Mouse (Mus musculus) intestine, embryonic 14.5 days (tissue): ENCODE data around the gene Smad3. TPM values are rescaled to one million over a fixed set of nuclear protein-coding genes. Genes with fewer than 3 reads are reported as not detected.

Experiments used
- ATAC-seq: fragments of 200-750 bp; cut with Nextera tagmentation; replicated peaks from 2 replicates; pipeline ENCODE4 v1.8.0; 2017; ENCODE audit warnings: low read depth, moderate number of reproducible peaks, moderate TSS enrichment, moderate library complexity; ENCODE audit not compliant: low FRiP score, low TSS enrichment
- DNase-seq: peaks from one replicate; pipeline ENCODE4 v3.0.0-alpha.2; 2018; ENCODE audit warnings: low spot score
- H3K27ac ChIP-seq: fragments of 300-500 bp; sonication (generic); 2 replicates; pipeline ENCODE4 v1.5.1; 2014; ENCODE audit warnings: low read depth, mild to moderate bottlenecking, control low read depth
- H3K27me3 ChIP-seq: fragments of 300-500 bp; sonication (generic); replicated peaks from 2 replicates; pipeline ENCODE4 v1.6.1; 2014; ENCODE audit warnings: low read length, control low read depth; ENCODE audit not compliant: control insufficient read depth, insufficient read depth
- H3K36me3 ChIP-seq: fragments of 300-500 bp; sonication (generic); 2 replicates; pipeline ENCODE4 v1.6.1; 2014; ENCODE audit warnings: low read length, control low read depth; ENCODE audit not compliant: control insufficient read depth, insufficient read depth
- H3K4me1 ChIP-seq: fragments of 300-500 bp; sonication (generic); replicated peaks from 2 replicates; pipeline ENCODE4 v1.6.1; 2014; ENCODE audit warnings: low read length, control low read depth, mixed read lengths; ENCODE audit not compliant: control insufficient read depth, insufficient read depth
- H3K4me2 ChIP-seq: fragments of 300-500 bp; sonication (generic); 2 replicates; pipeline ENCODE4 v1.6.1; 2014; ENCODE audit warnings: low read length
- H3K4me3 ChIP-seq: fragments of 300-500 bp; sonication (generic); 2 replicates; pipeline ENCODE4 v1.5.1; 2014; ENCODE audit warnings: low read depth, low read length, control low read depth, mixed read lengths
- H3K9ac ChIP-seq: fragments of 300-500 bp; sonication (generic); 2 replicates; pipeline ENCODE4 v1.6.1; 2014; ENCODE audit warnings: mild to moderate bottlenecking, low read length
- H3K9me3 ChIP-seq: fragments of 300-500 bp; sonication (generic); 2 replicates; pipeline ENCODE4 v1.6.1; 2016; ENCODE audit warnings: low read length, control low read depth; ENCODE audit not compliant: control insufficient read depth
- WGBS: fragments of 180-500 bp; shearing (Covaris S2); extraction: QIAGEN DNeasy Blood & Tissue Kit; methylation state at CpG from one replicate; pipeline ENCODE4 v1.1.7; 2014; 5-methylcytosine and 5-hydroxymethylcytosine counted together
- polyA plus RNA-seq: library from polyadenylated mRNA; unstranded; fragments of >200 nt; fragmentation: Nextera tagmentation; extraction: Ambion mirVana; gene quantifications from 2 replicates; pipeline ENCODE4 v1.2.1, GENCODE M21; 2014

The Smad3 gene
- polyA plus RNA-seq, 1 experiment from 2014 or later: 12.7 TPM

- Histone ChIP-seq H3K9ac (no peak overlapping the region), H3K4me3 (no peak overlapping the region), H3K4me1 (peaks cover 8% of the 10 kb centered on the region; the same call in 1 of the 2 replicates), H3K27ac (no peak overlapping the region), H3K4me2 (no peak overlapping the region), H3K9me3 (0 out of 2 replicates have a peak, but pooled peaks cover 2% of the 10 kb centered on the region), H3K27me3 (no peaks in the 10 kb centered on the region), H3K36me3 (peaks cover 48% of the 10 kb centered on the region)
- ATAC-seq: no peak
- WGBS: 92% methylated on average over 9 of the region's 9 CpGs
- DNase-seq: no peak
These were observed 99.4 kb downstream of the Smad3 start for GRCm38 (mm10) chr9:63658436-63658835.

- H3K36me3 ChIP-seq: peaks cover 55% of the 10 kb centered on the region
- 0 out of 2 replicates have a peak, but pooled peaks cover 2% of the 10 kb centered on the region for H3K9me3 ChIP-seq
- no peak overlapping the region for H3K27ac ChIP-seq
- peaks cover 8% of the 10 kb centered on the region; the same call in 1 of the 2 replicates for H3K4me1 ChIP-seq
- ATAC-seq (no peak), DNase-seq (no peak)
- no peak overlapping the region for H3K9ac ChIP-seq
- no peak overlapping the region for H3K4me2 ChIP-seq
- H3K27me3 ChIP-seq: no peaks in the 10 kb centered on the region
- 33% methylated on average over 4 of the region's 4 CpGs for WGBS
- H3K4me3 ChIP-seq: no peak overlapping the region
These were observed 100.6 kb downstream of the Smad3 start for GRCm38 (mm10) chr9:63657167-63657566.

DNA sequence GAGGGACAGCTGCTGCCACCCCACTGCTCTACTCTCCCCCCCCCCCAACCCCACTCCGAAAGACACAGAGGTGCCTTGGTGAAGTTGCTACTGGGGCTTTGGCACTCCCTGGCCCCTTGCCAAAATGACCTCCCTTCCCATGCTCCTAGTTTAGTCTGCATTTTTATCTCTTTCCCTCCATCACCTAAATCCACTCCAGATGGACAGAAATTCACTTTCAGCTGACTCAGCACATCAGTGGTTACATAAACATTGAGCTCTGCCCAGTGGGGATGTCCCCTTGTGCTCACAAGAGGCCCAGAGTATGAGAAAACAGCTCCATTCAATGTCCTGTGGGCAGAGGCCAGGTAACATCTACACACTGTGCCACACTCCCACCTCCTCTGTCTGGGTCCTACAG lies 102.7 kb downstream of the Smad3 start:
- Histone ChIP-seq H3K27ac (no peak overlapping the region), H3K9ac (no peak overlapping the region), H3K9me3 (no peaks in the 10 kb centered on the region), H3K4me2 (no peak overlapping the region), H3K27me3 (no peaks in the 10 kb centered on the region), H3K4me1 (peaks cover 13% of the 10 kb centered on the region), H3K36me3 (peaks cover 53% of the 10 kb centered on the region), H3K4me3 (no peak overlapping the region)
- no peak for DNase-seq
- WGBS: 53% methylated on average over 1 of the region's 1 CpGs
- ATAC-seq: no peak

- ATAC-seq: no peak
- peaks cover 13% of the 10 kb centered on the region for H3K4me1 ChIP-seq
- H3K4me3 ChIP-seq: no peak overlapping the region
- H3K9ac ChIP-seq: no peak overlapping the region
- 90% methylated on average over 8 of the region's 8 CpGs for WGBS
- DNase-seq: no peak
- no peak overlapping the region for H3K4me2 ChIP-seq
- H3K27ac ChIP-seq: no peak overlapping the region
- H3K36me3 ChIP-seq: peaks cover 57% of the 10 kb centered on the region
- H3K27me3 ChIP-seq: no peaks in the 10 kb centered on the region
- no peaks in the 10 kb centered on the region for H3K9me3 ChIP-seq
These were observed 103.2 kb downstream of the Smad3 start for GRCm38 (mm10) chr9:63654575-63654974.

DNA sequence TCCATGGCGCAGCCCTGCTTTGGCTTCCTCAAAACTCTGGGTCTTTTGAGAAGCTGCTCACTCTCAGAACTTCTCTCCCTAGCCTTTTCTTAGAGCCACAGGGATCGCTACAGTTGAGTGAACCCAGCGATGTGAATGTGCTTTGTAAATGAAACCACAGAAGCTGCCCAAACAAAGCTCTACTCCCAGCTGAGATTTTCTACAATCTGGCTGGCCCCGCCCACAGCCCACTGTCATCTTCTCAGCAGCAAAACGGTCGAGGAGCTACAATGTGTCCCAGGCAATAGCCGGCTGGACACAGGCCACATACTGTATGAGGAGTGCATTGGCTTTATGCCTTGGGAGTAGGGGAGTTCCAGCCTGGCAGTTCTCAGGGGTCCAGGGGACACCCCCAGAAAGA lies 104.1 kb downstream of the Smad3 start:
- WGBS: 61% methylated on average over 7 of the region's 7 CpGs
- DNase-seq: no peak
- Histone ChIP-seq H3K9me3 (no peaks in the 10 kb centered on the region), H3K27me3 (no peaks in the 10 kb centered on the region), H3K27ac (no peak overlapping the region), H3K4me2 (no peak overlapping the region), H3K4me1 (peaks cover 13% of the 10 kb centered on the region), H3K36me3 (peaks cover 64% of the 10 kb centered on the region), H3K4me3 (no peak overlapping the region), H3K9ac (no peak overlapping the region)
- no peak for ATAC-seq

GRCm38 (mm10) chr9:63651594-63651993 lies 106.2 kb downstream of the Smad3 start:
- ATAC-seq (no peak), DNase-seq (no peak)
- 56% methylated on average over 11 of the region's 11 CpGs for WGBS
- peaks cover 13% of the 10 kb centered on the region for H3K4me1 ChIP-seq
- no peak overlapping the region for H3K4me2 ChIP-seq
- no peaks in the 10 kb centered on the region for H3K27me3 ChIP-seq
- no peak overlapping the region for H3K9ac ChIP-seq
- H3K4me3 ChIP-seq: no peak overlapping the region
- H3K9me3 ChIP-seq: no peaks in the 10 kb centered on the region
- peaks cover 73% of the 10 kb centered on the region for H3K36me3 ChIP-seq
- H3K27ac ChIP-seq: peak overlapping the region; percentile 27; the same call in 1 of the 2 replicates

DNA sequence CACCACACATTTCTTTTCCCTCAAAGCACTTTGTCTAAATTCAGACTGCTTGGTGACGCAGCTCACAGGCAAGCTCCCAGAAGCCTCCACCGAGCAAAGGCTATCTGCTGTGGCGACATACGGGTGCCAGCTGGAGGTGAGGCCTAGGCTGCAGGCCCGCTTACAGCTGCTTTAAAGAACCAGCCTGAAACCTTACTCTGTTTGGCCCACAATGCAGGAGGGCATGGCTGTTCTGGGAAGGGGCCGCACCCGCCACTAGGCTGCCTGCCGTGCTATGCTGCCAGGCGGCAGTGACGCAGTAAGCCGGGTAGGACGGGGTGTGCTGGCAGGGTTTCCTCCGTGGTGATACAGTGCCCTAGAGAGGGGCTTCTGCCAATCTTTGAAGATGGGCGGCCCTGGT lies 106.9 kb downstream of the Smad3 start:
- peaks cover 73% of the 10 kb centered on the region for H3K36me3 ChIP-seq
- no peak overlapping the region for H3K4me2 ChIP-seq
- no peak for DNase-seq
- ATAC-seq: no peak
- H3K4me1 ChIP-seq: peaks cover 13% of the 10 kb centered on the region
- H3K9ac ChIP-seq: no peak overlapping the region
- H3K27ac ChIP-seq: no peak overlapping the region
- no peak overlapping the region for H3K4me3 ChIP-seq
- 90% methylated on average over 14 of the region's 14 CpGs for WGBS
- H3K9me3 ChIP-seq: no peaks in the 10 kb centered on the region
- H3K27me3 ChIP-seq: no peaks in the 10 kb centered on the region

DNA sequence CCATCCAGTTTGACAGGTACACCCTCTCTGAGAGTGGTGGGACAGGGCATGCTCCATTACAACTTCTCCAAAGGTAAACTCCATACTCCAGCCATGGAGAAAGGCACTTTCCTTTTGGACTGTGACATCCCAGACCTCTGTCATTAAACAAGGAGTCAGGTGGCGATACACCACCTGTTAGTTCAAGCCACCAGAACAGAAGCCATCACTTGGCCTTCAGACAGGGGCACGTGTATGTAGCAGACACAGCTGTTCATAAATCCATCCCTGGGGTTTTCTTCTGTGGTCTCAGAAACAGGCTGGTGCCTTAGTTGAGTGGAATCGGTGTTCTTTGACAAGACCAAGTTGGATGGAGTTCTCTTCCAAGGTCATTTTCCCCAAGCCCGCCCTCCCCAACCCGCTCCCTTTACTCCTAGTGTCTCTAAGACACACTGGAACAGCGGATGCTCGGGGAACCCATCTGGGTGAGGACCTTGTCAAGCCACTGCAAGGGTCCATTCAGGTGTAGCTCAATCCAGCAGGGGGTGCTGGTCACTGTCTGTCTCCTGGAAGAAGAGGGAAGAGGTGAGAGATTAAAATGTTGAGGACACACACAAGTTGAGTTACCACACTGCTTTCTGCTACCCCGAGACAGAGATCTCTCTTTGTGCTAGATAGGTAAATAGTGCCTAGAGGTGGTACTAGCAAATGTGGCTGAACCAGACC lies 107.8 kb downstream of the Smad3 start:
- H3K9ac ChIP-seq: no peak overlapping the region
- ATAC-seq: no peak
- no peak overlapping the region for H3K4me3 ChIP-seq
- H3K27me3 ChIP-seq: no peaks in the 10 kb centered on the region
- peaks cover 65% of the 10 kb centered on the region for H3K36me3 ChIP-seq
- DNase-seq: no peak
- WGBS: 82% methylated on average over 8 of the region's 8 CpGs
- no peak overlapping the region for H3K4me2 ChIP-seq
- no peak overlapping the region for H3K27ac ChIP-seq
- H3K9me3 ChIP-seq: no peaks in the 10 kb centered on the region
- peaks cover 6% of the 10 kb centered on the region for H3K4me1 ChIP-seq

- peaks cover 65% of the 10 kb centered on the region for H3K36me3 ChIP-seq
- DNase-seq: no peak
- no peak overlapping the region for H3K9ac ChIP-seq
- peaks cover 5% of the 10 kb centered on the region for H3K4me1 ChIP-seq
- no peaks in the 10 kb centered on the region for H3K27me3 ChIP-seq
- no peak overlapping the region for H3K4me3 ChIP-seq
- ATAC-seq: no peak
- H3K4me2 ChIP-seq: no peak overlapping the region
- 89% methylated on average over 9 of the region's 9 CpGs for WGBS
- no peak overlapping the region for H3K27ac ChIP-seq
- H3K9me3 ChIP-seq: no peaks in the 10 kb centered on the region
These were observed 109.3 kb downstream of the Smad3 start for GRCm38 (mm10) chr9:63648520-63648918.
